Mouse (Mus musculus): ENCODE data around the gene Dbx1. TPM values are rescaled to one million over a fixed set of nuclear protein-coding genes. Genes with fewer than 3 reads are reported as not detected.

The Dbx1 gene
- total and polyA plus RNA-seq, 3 experiments: not detected

DNA sequence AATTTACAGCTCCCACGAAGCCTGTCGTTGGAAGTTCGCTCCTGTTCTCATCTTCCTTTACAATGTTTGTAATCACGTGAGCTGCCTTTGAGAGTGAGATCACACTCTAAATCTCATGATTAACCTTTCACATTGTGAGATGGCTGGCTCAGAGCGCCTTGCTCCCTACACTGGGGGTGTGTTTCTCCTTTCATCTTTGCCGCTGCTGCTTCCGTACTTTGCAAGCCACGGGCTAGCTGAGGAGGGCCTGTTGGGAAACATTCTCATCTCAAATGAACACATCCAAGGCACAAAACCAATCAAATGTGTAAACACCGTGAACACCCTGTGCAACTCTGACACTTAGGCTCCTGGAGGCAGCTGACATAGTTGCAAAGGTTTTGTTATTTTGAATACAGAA, 40.5 kb upstream of the Dbx1 start:
- Histone ChIP-seq H3K27ac (ENCODE audit: control insufficient read depth, low read depth, low read length) (no peak overlapping the region), H3K9ac (ENCODE audit: control insufficient read depth, low read depth, low read length, poor library complexity, severe bottlenecking) (no peak overlapping the region), H3K79me2 (ENCODE audit: control insufficient read depth, insufficient read depth, low read length, poor library complexity) (no peaks in the 10 kb centered on the region), H3K36me3 (ENCODE audit: control insufficient read depth in 1 of 2, insufficient read depth in 2 of 2, low read length in 2 of 2) (no peaks in the 10 kb centered on the region), H3K9me3 (replicated peaks; ENCODE audit: insufficient read depth, low read length) (no peaks in the 10 kb centered on the region), H3K4me3 (ENCODE audit: control insufficient read depth in 1 of 2, insufficient read depth in 1 of 2, low read depth in 2 of 2, low read length in 2 of 2) (no peak overlapping the region), H3K27me3 (ENCODE audit: control insufficient read depth in 1 of 2, insufficient read depth in 2 of 2, low read length in 2 of 2) (no peaks in the 10 kb centered on the region; a peak in 1 of 4 replicates), H3K4me1 (ENCODE audit: control insufficient read depth in 1 of 2, insufficient read depth in 2 of 2, low read length in 2 of 2) (no peaks in the 10 kb centered on the region)
- TF ChIP-seq KAT2A (conservative IDR thresholded peaks at IDR 0.05; ENCODE audit: low read depth, low read length) (no peak), NRF1 (IDR thresholded peaks at IDR 0.05; ENCODE audit: insufficient read depth, low read depth, low read length, poor library complexity, severe bottlenecking) (no peak), UBTF (IDR thresholded peaks at IDR 0.05; ENCODE audit: borderline replicate concordance, insufficient read depth, low read depth, low read length) (no peak), MAFK (IDR thresholded peaks at IDR 0.05; ENCODE audit: borderline replicate concordance, low read depth, low read length) (no peak), CHD2 (IDR thresholded peaks at IDR 0.05; ENCODE audit: low read length) (no peak), NELFE (IDR thresholded peaks at IDR 0.05; ENCODE audit: low read depth, low read length) (no peak), JUND (IDR thresholded peaks at IDR 0.05; ENCODE audit: low read depth, low read length) (no peak), ETS1 (IDR thresholded peaks at IDR 0.05; ENCODE audit: low read depth, low read length) (no peak), MYC (IDR thresholded peaks at IDR 0.05; ENCODE audit: low read depth, low read length) (no peak), MYB (IDR thresholded peaks at IDR 0.05; ENCODE audit: low read depth, low read length) (no peak), SMC3 (IDR thresholded peaks at IDR 0.05; ENCODE audit: low read depth, low read length) (no peak), BHLHE40 (IDR thresholded peaks at IDR 0.05; ENCODE audit: borderline replicate concordance, low read depth, low read length) (no peak), RCOR1 (IDR thresholded peaks at IDR 0.05; ENCODE audit: low read depth, low read length) (no peak), ZMIZ1 (IDR thresholded peaks at IDR 0.05; ENCODE audit: low read depth, low read length) (no peak), ZNF384 (IDR thresholded peaks at IDR 0.05; ENCODE audit: low read depth, low read length) (no peak), POLR2A (IDR thresholded peaks at IDR 0.05; ENCODE audit: control insufficient read depth in 1 of 2, insufficient read depth in 1 of 2, low read depth in 1 of 2, low read length in 2 of 2, poor library complexity in 1 of 2) (no peak), MAX (IDR thresholded peaks at IDR 0.05; ENCODE audit: low read length) (no peak)
- no peak for DNase-seq (ENCODE audit: low read depth, low spot score)

- H3K27me3 ChIP-seq (ENCODE audit: control insufficient read depth in 1 of 2, insufficient read depth in 2 of 2, low read length in 2 of 2): no peaks in the 10 kb centered on the region; a peak in 1 of 4 replicates
- TF ChIP-seq JUND (IDR thresholded peaks at IDR 0.05; ENCODE audit: low read depth, low read length) (no peak), EP300 (IDR thresholded peaks at IDR 0.05; ENCODE audit: low read depth in 1 of 2, low read length in 2 of 2) (no peak), POLR2A (IDR thresholded peaks at IDR 0.05; ENCODE audit: control insufficient read depth in 1 of 2, insufficient read depth in 1 of 2, low read depth in 1 of 2, low read length in 2 of 2, poor library complexity in 1 of 2) (no peak), MAX (IDR thresholded peaks at IDR 0.05; ENCODE audit: low read length) (no peak), MAFK (IDR thresholded peaks at IDR 0.05; ENCODE audit: borderline replicate concordance, low read depth, low read length) (no peak), E2F4 (IDR thresholded peaks at IDR 0.05; ENCODE audit: borderline replicate concordance, low read depth, low read length) (no peak), TBP (IDR thresholded peaks at IDR 0.05; ENCODE audit: low read depth, low read length) (no peak), POLR2AphosphoS2 (IDR thresholded peaks at IDR 0.05; ENCODE audit: low read length) (no peak), TCF12 (IDR thresholded peaks at IDR 0.05; ENCODE audit: low read depth, low read length) (no peak), CHD2 (IDR thresholded peaks at IDR 0.05; ENCODE audit: low read length) (no peak), GATA1 (IDR thresholded peaks at IDR 0.05; ENCODE audit: low read depth, low read length) (no peak), SIN3A (IDR thresholded peaks at IDR 0.05; ENCODE audit: low read length) (no peak), CHD1 (IDR thresholded peaks at IDR 0.05; ENCODE audit: low read depth, low read length) (no peak), NELFE (IDR thresholded peaks at IDR 0.05; ENCODE audit: low read depth, low read length) (no peak), NRF1 (IDR thresholded peaks at IDR 0.05; ENCODE audit: insufficient read depth, low read depth, low read length, poor library complexity, severe bottlenecking) (no peak)
- no peaks in the 10 kb centered on the region for H3K4me1 ChIP-seq (ENCODE audit: control insufficient read depth in 1 of 2, insufficient read depth in 2 of 2, low read length in 2 of 2)
Observed at GRCm38 (mm10) chr7:49676627-49677026, 40.0 kb upstream of the Dbx1 start.

More at GRCm38 (mm10) chr7:49676627-49677026, 40.0 kb upstream of the Dbx1 start:
- Histone ChIP-seq H3K9me3 (replicated peaks; ENCODE audit: insufficient read depth, low read length) (no peaks in the 10 kb centered on the region), H3K9ac (ENCODE audit: control insufficient read depth, low read depth, low read length, poor library complexity, severe bottlenecking) (no peak overlapping the region), H3K4me3 (ENCODE audit: control insufficient read depth in 1 of 2, insufficient read depth in 1 of 2, low read depth in 2 of 2, low read length in 2 of 2) (no peak overlapping the region), H3K27ac (ENCODE audit: control insufficient read depth, low read depth, low read length) (no peak overlapping the region), H3K36me3 (ENCODE audit: control insufficient read depth in 1 of 2, insufficient read depth in 2 of 2, low read length in 2 of 2) (no peaks in the 10 kb centered on the region), H3K79me2 (ENCODE audit: control insufficient read depth, insufficient read depth, low read length, poor library complexity) (no peaks in the 10 kb centered on the region)
- no peak for DNase-seq (ENCODE audit: low read depth, low spot score)

Data from MEL (cell line).